Mouse (Mus musculus) liver, adult 2 months (tissue): ENCODE results near the gene Ppp1r15b. TPM values are rescaled to one million over a fixed set of nuclear protein-coding genes. Genes with fewer than 3 reads are reported as not detected.

Source experiments
- DNase-seq: peaks from one replicate; pipeline ENCODE4 v3.0.0-alpha.2; 2011; ENCODE audit warnings: low read depth, low spot score; ENCODE audit errors: extremely low read depth
- H3K27ac ChIP-seq: fragments of 200-500 bp; replicated peaks from 2 replicates; pipeline ENCODE4 v1.5.1; 2012; ENCODE audit warnings: low read depth, mild to moderate bottlenecking, control low read depth, inconsistent platforms, low read length; ENCODE audit not compliant: insufficient read depth
- H3K27me3 ChIP-seq: fragments of 200-500 bp; 2 replicates; pipeline ENCODE4 v1.6.1; 2012; ENCODE audit warnings: mild to moderate bottlenecking, moderate library complexity, low read length, inconsistent platforms; ENCODE audit not compliant: control insufficient read depth, insufficient read depth
- H3K36me3 ChIP-seq: fragments of 200-500 bp; 2 replicates; pipeline ENCODE4 v1.6.1; 2012; ENCODE audit warnings: low read length, inconsistent platforms; ENCODE audit not compliant: control insufficient read depth, insufficient read depth
- H3K4me1 ChIP-seq: fragments of 200-500 bp; 2 replicates; pipeline ENCODE4 v1.6.1; 2011; ENCODE audit warnings: low read length; ENCODE audit not compliant: control insufficient read depth, insufficient read depth
- H3K4me3 ChIP-seq: fragments of 200-500 bp; 2 replicates; pipeline ENCODE4 v1.5.1; 2011; ENCODE audit warnings: low read depth, mild to moderate bottlenecking, control low read depth, low read length, moderate library complexity; ENCODE audit not compliant: insufficient read depth
- H3K79me2 ChIP-seq: fragments of 200-500 bp; 2 replicates; pipeline ENCODE4 v1.6.1; 2012; ENCODE audit warnings: inconsistent platforms, mild to moderate bottlenecking, low read length, moderate library complexity; ENCODE audit not compliant: control insufficient read depth, insufficient read depth
- H3K9ac ChIP-seq: fragments of 200-500 bp; 2 replicates; pipeline ENCODE4 v1.6.1; 2012; ENCODE audit warnings: low read depth, mild to moderate bottlenecking, control low read depth, inconsistent platforms, low read length
- CTCF ChIP-seq: fragments of 200-500 bp; IDR thresholded peaks from 2 replicates; pipeline ENCODE4 v1.5.1; 2011; ENCODE audit warnings: low read depth, low read length, control low read depth
- POLR2A ChIP-seq: fragments of 200-500 bp; IDR thresholded peaks from 2 replicates; pipeline ENCODE4 v1.6.1; 2011; ENCODE audit warnings: low read length, control low read depth; ENCODE audit not compliant: insufficient read depth; ENCODE audit errors: extremely low read depth
- WGBS: fragments of 180-500 bp; shearing (Covaris S2); methylation state at CpG from one replicate; pipeline ENCODE4 v1.1.7; 2018; 5-methylcytosine and 5-hydroxymethylcytosine counted together
- polyA plus RNA-seq: library from polyadenylated mRNA; depleted of rRNA; stranded (reverse); fragments of >200 nt; gene quantifications from 2 replicates; pipeline ENCODE4 v1.2.3, GENCODE M21; 2012
- total RNA-seq: library from RNA; depleted of rRNA; stranded (reverse); fragments of >200 nt; gene quantifications from 2 replicates; pipeline ENCODE4 v1.2.3, GENCODE M21; 2014

The Ppp1r15b gene
- total and polyA plus RNA-seq, 2 experiments, result 24.0 to 43.3 TPM

GRCm38 (mm10) chr1:133163820-133164431 is 33.0 kb downstream of the Ppp1r15b start, which contains the start of gene Plekha6:
Plekha6 (plus strand) TSS chr1:133164210.
- H3K27ac ChIP-seq, result no peak within 1 kb of the TSS
- H3K4me1 ChIP-seq, result no peaks in the 10 kb centered on the region
- H3K9ac ChIP-seq, result peak within 1 kb of the TSS; percentile 49
- H3K36me3 ChIP-seq, result no peaks in the 10 kb centered on the region
- no peaks in the 10 kb centered on the region for H3K79me2 ChIP-seq
- peaks cover 7% of the 10 kb centered on the region for H3K27me3 ChIP-seq
- WGBS, result under 1% methylated on average over 68 of the region's 68 CpGs
- DNase-seq, result no peak
- TF ChIP-seq POLR2A, result no peak
- 0 out of 2 replicates have a peak, but pooled peaks have one; percentile 3 for TF ChIP-seq CTCF
- peak within 1 kb of the TSS; percentile 53; the same call in 1 of the 2 replicates for H3K4me3 ChIP-seq

DNA sequence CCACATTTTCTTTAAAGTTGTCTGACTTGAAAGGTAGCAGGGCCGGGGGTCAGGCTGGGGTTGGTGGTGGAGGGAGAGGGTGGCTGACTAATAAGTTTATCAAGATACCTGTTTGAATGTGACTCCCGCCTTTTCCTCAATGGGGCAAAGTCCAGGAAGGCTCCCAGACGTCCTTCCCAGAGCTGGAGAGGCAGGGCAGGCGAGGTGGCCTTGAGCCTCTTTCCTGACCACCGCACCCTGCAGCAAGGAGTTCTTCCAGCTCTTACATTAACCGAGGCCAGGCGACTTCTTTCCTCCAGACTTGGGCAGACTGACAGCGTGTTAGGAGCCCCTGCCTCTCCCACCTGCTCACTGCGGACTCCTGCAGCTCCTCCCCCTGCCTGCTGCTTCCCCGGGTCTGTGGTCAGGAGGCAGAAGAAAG is 33.7 kb downstream of the Ppp1r15b start:
- H3K27me3 ChIP-seq, result peaks cover 7% of the 10 kb centered on the region
- H3K4me1 ChIP-seq, result no peaks in the 10 kb centered on the region
- no peak overlapping the region for H3K4me3 ChIP-seq
- no peaks in the 10 kb centered on the region for H3K79me2 ChIP-seq
- no peak overlapping the region for H3K9ac ChIP-seq
- TF ChIP-seq CTCF, result no peak
- no peak for TF ChIP-seq POLR2A
- H3K36me3 ChIP-seq, result no peaks in the 10 kb centered on the region
- no peak for DNase-seq
- WGBS, result 13% methylated on average over 10 of the region's 10 CpGs
- no peak overlapping the region for H3K27ac ChIP-seq

GRCm38 (mm10) chr1:133165111-133165510 is 34.2 kb downstream of the Ppp1r15b start:
- H3K36me3 ChIP-seq, result no peaks in the 10 kb centered on the region
- DNase-seq, result no peak
- peaks cover 7% of the 10 kb centered on the region for H3K27me3 ChIP-seq
- WGBS, result 58% methylated on average over 11 of the region's 11 CpGs
- no peaks in the 10 kb centered on the region for H3K4me1 ChIP-seq
- no peak overlapping the region for H3K9ac ChIP-seq
- H3K79me2 ChIP-seq, result no peaks in the 10 kb centered on the region
- H3K4me3 ChIP-seq, result no peak overlapping the region
- no peak overlapping the region for H3K27ac ChIP-seq
- TF ChIP-seq CTCF (no peak), POLR2A (no peak)

- no peak for DNase-seq
Measured at GRCm38 (mm10) chr1:133168318-133169060, 37.5 kb downstream of the Ppp1r15b start.

DNA sequence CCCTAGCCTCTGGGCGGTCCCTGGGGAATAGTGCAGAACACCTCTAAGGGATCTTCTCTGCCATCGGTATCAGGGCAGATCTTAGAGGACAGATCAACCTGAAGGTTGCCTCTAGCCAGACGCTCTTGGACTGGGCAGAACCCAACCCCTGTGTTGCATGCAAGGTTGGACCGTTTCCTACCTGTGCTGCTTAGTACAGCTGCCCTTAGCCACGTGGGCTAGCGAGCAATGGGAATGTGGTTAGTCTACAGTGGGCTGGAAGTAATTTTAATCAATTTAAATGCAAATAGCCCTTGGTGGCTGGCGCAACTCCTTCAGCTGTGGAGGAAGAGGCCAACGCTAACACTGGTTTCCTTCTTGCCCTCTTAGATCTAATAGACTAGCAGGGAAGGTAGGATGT is 39.3 kb downstream of the Ppp1r15b start:
- H3K36me3 ChIP-seq, result no peaks in the 10 kb centered on the region
- no peak overlapping the region for H3K4me3 ChIP-seq
- TF ChIP-seq CTCF, result no peak
- TF ChIP-seq POLR2A, result no peak
- H3K4me1 ChIP-seq, result no peaks in the 10 kb centered on the region
- H3K27ac ChIP-seq, result no peak overlapping the region
- H3K27me3 ChIP-seq, result no peaks in the 10 kb centered on the region; the same call in 1 of the 2 replicates
- H3K79me2 ChIP-seq, result no peaks in the 10 kb centered on the region
- DNase-seq, result no peak
- 90% methylated on average over 8 of the region's 8 CpGs for WGBS
- H3K9ac ChIP-seq, result no peak overlapping the region

More at GRCm38 (mm10) chr1:133168318-133169060, 37.5 kb downstream of the Ppp1r15b start:
- WGBS, result 57% methylated on average over 19 of the region's 19 CpGs
- no peaks in the 10 kb centered on the region for H3K36me3 ChIP-seq
- H3K79me2 ChIP-seq, result no peaks in the 10 kb centered on the region
- H3K27me3 ChIP-seq, result peaks cover 3% of the 10 kb centered on the region; the same call in 1 of the 2 replicates
- no peak overlapping the region for H3K9ac ChIP-seq
- H3K4me3 ChIP-seq, result no peak overlapping the region
- H3K27ac ChIP-seq, result no peak overlapping the region
- H3K4me1 ChIP-seq, result no peaks in the 10 kb centered on the region
- TF ChIP-seq POLR2A (no peak), CTCF (no peak)

DNA sequence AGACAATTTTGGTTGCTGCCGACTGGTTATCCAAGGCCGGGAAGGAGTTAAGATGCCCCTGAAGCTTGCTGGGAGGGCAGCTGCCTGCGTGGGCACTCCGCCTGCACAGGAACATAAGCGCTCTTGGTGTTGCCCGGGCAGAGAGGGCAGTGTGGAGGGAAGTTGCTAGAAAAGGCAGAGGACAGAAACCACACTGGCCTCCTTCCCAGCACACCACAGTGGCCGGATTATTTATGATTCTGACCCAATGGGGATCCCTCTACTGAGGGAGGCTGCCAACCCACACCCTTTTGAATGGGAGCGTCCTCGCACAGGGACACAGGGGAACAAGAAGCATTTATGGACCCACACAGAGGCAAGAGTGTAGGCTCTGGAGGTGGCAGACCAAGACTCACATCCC is 40.4 kb downstream of the Ppp1r15b start:
- Histone ChIP-seq H3K36me3 (no peaks in the 10 kb centered on the region), H3K27me3 (no peaks in the 10 kb centered on the region)

More for the DNA sequence above, 40.4 kb downstream of the Ppp1r15b start:
- TF ChIP-seq CTCF (no peak), POLR2A (no peak)
- H3K27ac ChIP-seq, result no peak overlapping the region
- no peak overlapping the region for H3K4me3 ChIP-seq
- no peak for DNase-seq
- H3K9ac ChIP-seq, result no peak overlapping the region
- WGBS, result 90% methylated on average over 9 of the region's 9 CpGs
- no peaks in the 10 kb centered on the region for H3K79me2 ChIP-seq
- H3K4me1 ChIP-seq, result no peaks in the 10 kb centered on the region
